Mouse (Mus musculus) neural tube, embryonic 12.5 days (tissue): ENCODE measurements around the gene Casz1. TPM values are rescaled to one million over a fixed set of nuclear protein-coding genes. Genes with fewer than 3 reads are reported as not detected.

Source experiments
- ATAC-seq: fragments of 200-750 bp; cut with Nextera tagmentation; 2 replicates; pipeline ENCODE4 v1.8.0; 2017; ENCODE audit warnings: low read depth, mild to moderate bottlenecking, moderate TSS enrichment, moderate library complexity; ENCODE audit not compliant: low FRiP score
- H3K27ac ChIP-seq: fragments of 300-500 bp; sonication (generic); 2 replicates; pipeline ENCODE4 v1.5.1; 2016
- H3K27me3 ChIP-seq: fragments of 300-500 bp; sonication (generic); replicated peaks from 2 replicates; pipeline ENCODE4 v1.6.1; 2016; ENCODE audit warnings: mild to moderate bottlenecking
- H3K36me3 ChIP-seq: fragments of 300-500 bp; sonication (generic); 2 replicates; pipeline ENCODE4 v1.6.1; 2016; ENCODE audit warnings: mild to moderate bottlenecking
- H3K4me1 ChIP-seq: fragments of 300-500 bp; sonication (generic); 2 replicates; pipeline ENCODE4 v1.6.1; 2016
- H3K4me2 ChIP-seq: fragments of 300-500 bp; sonication (generic); replicated peaks from 2 replicates; pipeline ENCODE4 v1.6.1; 2016; ENCODE audit warnings: mild to moderate bottlenecking
- H3K4me3 ChIP-seq: fragments of 300-500 bp; sonication (generic); 2 replicates; pipeline ENCODE4 v1.5.1; 2016
- H3K9ac ChIP-seq: fragments of 300-500 bp; sonication (generic); 2 replicates; pipeline ENCODE4 v1.6.1; 2016; ENCODE audit warnings: mild to moderate bottlenecking
- H3K9me3 ChIP-seq: fragments of 300-500 bp; sonication (generic); 2 replicates; pipeline ENCODE4 v1.6.1; 2016; ENCODE audit warnings: mild to moderate bottlenecking
- WGBS: fragments of 180-500 bp; shearing (Covaris S2); methylation state at CpG from one replicate; pipeline ENCODE4 v1.1.7; 2016; 5-methylcytosine and 5-hydroxymethylcytosine counted together
- polyA plus RNA-seq: library from polyadenylated mRNA; unstranded; fragments of >200 nt; fragmentation: Nextera tagmentation; extraction: Ambion mirVana; gene quantifications from 2 replicates; pipeline ENCODE4 v1.2.1, GENCODE M21; 2016

Casz1 gene
- polyA plus RNA-seq, 1 experiment from 2014 or later = 14.2 TPM

- no peaks in the 10 kb centered on the region for H3K9me3 ChIP-seq
- no peak for ATAC-seq
- WGBS = 89% methylated on average over 12 of the region's 12 CpGs
- no peak overlapping the region for H3K27ac ChIP-seq
- H3K9ac ChIP-seq = no peak overlapping the region
- H3K4me1 ChIP-seq = peaks cover 52% of the 10 kb centered on the region
- no peak overlapping the region for H3K4me2 ChIP-seq
- H3K4me3 ChIP-seq = no peak overlapping the region
- peaks cover 16% of the 10 kb centered on the region for H3K36me3 ChIP-seq
- H3K27me3 ChIP-seq = peaks cover 51% of the 10 kb centered on the region
These were observed 132.5 kb downstream of the Casz1 start for GRCm38 (mm10) chr4:148936727-148937126.

- no peak overlapping the region for H3K9ac ChIP-seq
- no peak overlapping the region for H3K4me3 ChIP-seq
- no peak overlapping the region for H3K4me2 ChIP-seq
- H3K4me1 ChIP-seq = peaks cover 48% of the 10 kb centered on the region
- ATAC-seq = no peak
- no peaks in the 10 kb centered on the region for H3K9me3 ChIP-seq
- H3K36me3 ChIP-seq = peaks cover 16% of the 10 kb centered on the region
- no peak overlapping the region for H3K27ac ChIP-seq
- WGBS = 86% methylated on average over 26 of the region's 26 CpGs
- peaks cover 50% of the 10 kb centered on the region for H3K27me3 ChIP-seq
These were observed 134.3 kb downstream of the Casz1 start for GRCm38 (mm10) chr4:148938546-148938945.

GRCm38 (mm10) chr4:148940674-148941211 lies 136.5 kb downstream of the Casz1 start:
- H3K4me2 ChIP-seq = peak overlapping the region; percentile 48
- H3K27ac ChIP-seq = no peak overlapping the region
- ATAC-seq = peak; percentile 90
- 0 out of 2 replicates have a peak overlapping the region, but pooled peaks have one; percentile 17 for H3K9ac ChIP-seq
- peaks cover 26% of the 10 kb centered on the region for H3K4me1 ChIP-seq
- H3K4me3 ChIP-seq = no peak overlapping the region
- WGBS = 9% methylated on average over 25 of the region's 25 CpGs
- no peaks in the 10 kb centered on the region for H3K9me3 ChIP-seq
- peaks cover 44% of the 10 kb centered on the region for H3K27me3 ChIP-seq
- peaks cover 20% of the 10 kb centered on the region for H3K36me3 ChIP-seq

GRCm38 (mm10) chr4:148941321-148941720 lies 137.1 kb downstream of the Casz1 start:
- Histone ChIP-seq H3K9me3 (no peaks in the 10 kb centered on the region), H3K4me2 (peak overlapping the region; percentile 48; the same call in 1 of the 2 replicates), H3K4me1 (peaks cover 26% of the 10 kb centered on the region), H3K36me3 (peaks cover 19% of the 10 kb centered on the region), H3K9ac (0 out of 2 replicates have a peak overlapping the region, but pooled peaks have one; percentile 17), H3K27ac (no peak overlapping the region), H3K27me3 (peaks cover 39% of the 10 kb centered on the region), H3K4me3 (no peak overlapping the region)
- ATAC-seq = no peak
- WGBS = 35% methylated on average over 11 of the region's 11 CpGs

- Histone ChIP-seq H3K9me3 (no peaks in the 10 kb centered on the region), H3K9ac (no peak overlapping the region), H3K36me3 (peaks cover 16% of the 10 kb centered on the region), H3K4me3 (no peak overlapping the region), H3K4me2 (no peak overlapping the region), H3K27ac (no peak overlapping the region), H3K27me3 (peaks cover 29% of the 10 kb centered on the region), H3K4me1 (peaks cover 30% of the 10 kb centered on the region)
- ATAC-seq = no peak
- 24% methylated on average over 5 of the region's 5 CpGs for WGBS
These were observed 138.9 kb downstream of the Casz1 start for GRCm38 (mm10) chr4:148943099-148943498.

- Histone ChIP-seq H3K9me3 (no peaks in the 10 kb centered on the region), H3K36me3 (peaks cover 7% of the 10 kb centered on the region), H3K4me1 (peaks cover 19% of the 10 kb centered on the region), H3K4me3 (no peak overlapping the region), H3K9ac (no peak overlapping the region), H3K27ac (no peak overlapping the region), H3K4me2 (no peak overlapping the region), H3K27me3 (peaks cover 46% of the 10 kb centered on the region)
- whole genome bisulfite sequencing = 75% methylated on average over 4 of the region's 4 CpGs
- ATAC-seq = no peak
These were observed 141.2 kb downstream of the Casz1 start for GRCm38 (mm10) chr4:148945476-148945881.

- no peak overlapping the region for H3K4me2 ChIP-seq
- no peak overlapping the region for H3K9ac ChIP-seq
- peaks cover 7% of the 10 kb centered on the region for H3K36me3 ChIP-seq
- peaks cover 19% of the 10 kb centered on the region for H3K4me1 ChIP-seq
- no peak overlapping the region for H3K4me3 ChIP-seq
- no peak overlapping the region for H3K27ac ChIP-seq
- peaks cover 52% of the 10 kb centered on the region for H3K27me3 ChIP-seq
- no peak for ATAC-seq
- 89% methylated on average over 8 of the region's 8 CpGs for WGBS
- H3K9me3 ChIP-seq = no peaks in the 10 kb centered on the region
These were observed 141.8 kb downstream of the Casz1 start for GRCm38 (mm10) chr4:148946071-148946470.

GRCm38 (mm10) chr4:148947833-148948388 lies 143.7 kb downstream of the Casz1 start:
- H3K27me3 ChIP-seq = peaks cover 65% of the 10 kb centered on the region
- 55% methylated on average over 10 of the region's 10 CpGs for WGBS
- no peak overlapping the region for H3K4me2 ChIP-seq
- H3K9ac ChIP-seq = no peak overlapping the region
- H3K27ac ChIP-seq = no peak overlapping the region
- peaks cover 32% of the 10 kb centered on the region for H3K4me1 ChIP-seq
- peaks cover 7% of the 10 kb centered on the region for H3K36me3 ChIP-seq
- no peaks in the 10 kb centered on the region for H3K9me3 ChIP-seq
- H3K4me3 ChIP-seq = no peak overlapping the region
- no peak for ATAC-seq

- H3K27ac ChIP-seq = no peak overlapping the region
- peaks cover 33% of the 10 kb centered on the region for H3K4me1 ChIP-seq
These were observed 146.3 kb downstream of the Casz1 start for GRCm38 (mm10) chr4:148950487-148950886.

GRCm38 (mm10) chr4:148950932-148951650 lies 146.9 kb downstream of the Casz1 start:
- 29% methylated on average over 25 of the region's 25 CpGs for WGBS
- Histone ChIP-seq H3K4me1 (peaks cover 33% of the 10 kb centered on the region), H3K9ac (no peak overlapping the region), H3K27ac (no peak overlapping the region), H3K9me3 (no peaks in the 10 kb centered on the region), H3K36me3 (peaks cover 4% of the 10 kb centered on the region), H3K27me3 (peaks cover 73% of the 10 kb centered on the region), H3K4me2 (peak overlapping the region; percentile 73), H3K4me3 (no peak overlapping the region; the same call in 1 of the 2 replicates)
- no peak for ATAC-seq

More at GRCm38 (mm10) chr4:148950487-148950886, 146.3 kb downstream of the Casz1 start:
- no peaks in the 10 kb centered on the region for H3K9me3 ChIP-seq
- peaks cover 4% of the 10 kb centered on the region for H3K36me3 ChIP-seq
- ATAC-seq = no peak
- no peak overlapping the region for H3K4me2 ChIP-seq
- no peak overlapping the region for H3K4me3 ChIP-seq
- H3K27me3 ChIP-seq = peaks cover 72% of the 10 kb centered on the region
- 80% methylated on average over 6 of the region's 6 CpGs for WGBS
- H3K9ac ChIP-seq = no peak overlapping the region

- Histone ChIP-seq H3K4me2 (peak overlapping the region; percentile 73), H3K4me1 (peaks cover 33% of the 10 kb centered on the region), H3K27ac (no peak overlapping the region), H3K36me3 (peaks cover 4% of the 10 kb centered on the region), H3K27me3 (peaks cover 73% of the 10 kb centered on the region), H3K4me3 (peak overlapping the region; percentile 32), H3K9ac (peak overlapping the region; percentile 51; the same call in 1 of the 2 replicates), H3K9me3 (no peaks in the 10 kb centered on the region)
- WGBS = 1% methylated on average over 41 of the region's 44 CpGs
- ATAC-seq = peak; percentile 24; the same call in 1 of the 2 replicates
These were observed 147.6 kb downstream of the Casz1 start for GRCm38 (mm10) chr4:148951821-148952291.
